Mouse (Mus musculus) 416B (cell line): ENCODE measurements around the gene Ghr.

Experiments used
- DNase-seq: peaks from one replicate; pipeline ENCODE4 v3.0.0; 2011; ENCODE audit warnings: low read depth

Gene Ghr

DNA sequence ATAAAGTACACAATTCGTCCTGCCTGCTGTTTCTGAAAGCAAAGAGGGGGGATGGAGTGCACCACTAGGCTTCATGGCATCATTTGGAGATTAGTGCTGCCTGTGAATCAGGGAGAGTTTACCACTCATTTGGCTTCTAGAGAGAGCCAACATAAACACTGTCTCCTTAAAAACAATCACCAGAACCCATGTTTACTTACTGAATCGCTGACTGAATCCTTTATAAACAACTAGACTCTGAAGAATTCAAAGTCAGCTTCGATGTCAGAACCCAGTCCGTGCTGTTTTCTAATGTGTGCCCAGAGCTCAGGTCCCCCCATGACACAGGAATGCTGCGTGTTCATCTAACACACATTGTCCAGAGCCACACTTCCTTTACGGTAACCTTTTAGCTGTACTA lies 201.9 kb downstream of the Ghr start:
- DNase-seq = no peak

GRCm38 (mm10) chr15:3368261-3368832 lies 214.9 kb downstream of the Ghr start:
- DNase-seq = no peak

- peak; percentile 60 for DNase-seq
Observed at GRCm38 (mm10) chr15:3356073-3356766, 227.1 kb downstream of the Ghr start.

DNA sequence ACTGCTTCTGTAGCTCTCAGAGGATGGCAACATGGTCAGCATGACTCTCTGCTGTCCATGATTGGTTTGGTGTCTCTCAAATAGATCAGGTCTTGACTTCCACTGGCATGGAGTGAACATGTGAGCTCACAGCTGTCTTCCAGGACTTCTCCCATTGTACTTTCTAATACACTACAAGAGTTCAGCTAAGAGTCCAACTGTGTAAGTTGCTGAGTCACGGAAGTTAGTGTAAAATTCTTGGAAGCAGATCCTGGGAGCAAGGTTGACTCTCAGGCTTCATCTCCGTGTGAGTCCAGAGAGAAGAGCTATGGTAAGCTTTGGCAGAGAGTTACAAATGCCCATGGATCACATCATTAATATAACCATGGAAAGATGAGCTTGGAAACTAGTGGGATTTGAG lies 229.6 kb downstream of the Ghr start:
- no peak for DNase-seq

DNA sequence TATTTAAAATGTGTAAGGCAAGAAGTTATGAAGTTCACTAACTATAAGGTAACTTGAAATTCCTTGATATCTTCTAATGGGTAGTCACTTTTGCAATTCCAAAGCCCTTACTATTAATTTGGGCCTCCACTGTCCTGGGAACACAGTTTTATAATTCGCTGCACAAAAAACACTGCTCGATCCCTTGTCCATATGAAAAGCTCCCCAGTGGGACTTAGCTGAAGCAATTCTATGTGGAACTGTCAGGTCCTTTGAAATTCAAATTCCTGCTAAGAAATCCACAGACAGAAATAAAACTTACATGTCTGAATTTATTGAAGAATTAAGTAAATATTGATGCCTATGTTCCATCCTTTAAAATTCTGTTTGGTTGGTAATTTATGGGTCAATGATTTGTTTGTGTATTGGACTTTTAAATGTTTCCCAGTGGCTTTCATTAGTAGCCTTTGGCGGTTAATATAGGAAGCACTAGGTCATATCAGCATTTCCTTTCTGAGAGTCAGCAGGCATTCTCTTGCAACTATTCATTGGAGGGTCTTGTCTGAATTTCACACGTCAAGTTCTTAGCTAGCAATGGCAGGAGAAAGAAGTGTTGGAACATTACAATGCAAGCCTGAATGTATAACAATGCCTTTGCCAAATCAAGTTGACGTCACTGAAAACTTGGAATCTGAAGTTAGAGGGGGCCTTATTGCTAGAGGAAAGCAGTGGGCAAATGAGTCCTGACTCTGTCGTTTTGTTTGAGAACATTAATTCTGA lies 233.8 kb downstream of the Ghr start:
- no peak for DNase-seq

DNA sequence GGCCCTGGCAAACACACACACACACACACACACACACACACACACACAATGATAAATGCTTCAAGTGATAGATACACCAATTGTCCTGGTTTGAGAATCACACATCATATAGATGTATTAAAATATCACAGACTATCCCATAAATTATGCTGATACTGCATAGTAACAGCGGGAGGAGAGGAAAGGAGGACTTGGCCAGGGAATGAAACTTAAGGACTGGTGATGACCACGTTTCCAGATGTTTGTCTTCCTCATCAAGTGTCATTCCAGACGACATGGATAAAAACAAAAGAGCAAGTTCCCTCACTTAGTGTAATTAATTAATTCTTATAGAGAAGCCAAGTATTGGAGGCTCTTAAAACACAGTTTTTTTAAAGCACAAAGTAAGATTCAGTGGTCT lies 236.6 kb downstream of the Ghr start:
- no peak for DNase-seq

DNA sequence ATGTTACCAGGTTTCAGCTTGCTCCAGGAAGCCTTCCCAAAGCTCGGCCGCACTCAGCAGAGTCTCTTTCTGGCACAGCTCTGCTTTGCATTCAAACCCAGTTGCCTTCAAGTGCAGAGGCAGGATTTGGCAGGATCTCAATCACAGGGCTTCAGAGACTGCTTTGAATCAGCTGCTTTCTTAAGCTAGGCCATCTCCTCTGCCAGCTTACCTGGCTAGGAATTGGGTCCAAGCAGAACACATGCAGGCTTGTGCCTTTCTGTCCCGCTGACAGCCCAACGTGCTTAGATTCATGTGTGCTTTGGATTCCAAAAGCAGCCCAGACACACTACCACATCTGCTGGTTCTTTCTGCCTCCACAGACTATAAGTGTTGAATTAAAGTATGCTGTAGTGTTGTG lies 238.7 kb downstream of the Ghr start:
- no peak for DNase-seq

DNA sequence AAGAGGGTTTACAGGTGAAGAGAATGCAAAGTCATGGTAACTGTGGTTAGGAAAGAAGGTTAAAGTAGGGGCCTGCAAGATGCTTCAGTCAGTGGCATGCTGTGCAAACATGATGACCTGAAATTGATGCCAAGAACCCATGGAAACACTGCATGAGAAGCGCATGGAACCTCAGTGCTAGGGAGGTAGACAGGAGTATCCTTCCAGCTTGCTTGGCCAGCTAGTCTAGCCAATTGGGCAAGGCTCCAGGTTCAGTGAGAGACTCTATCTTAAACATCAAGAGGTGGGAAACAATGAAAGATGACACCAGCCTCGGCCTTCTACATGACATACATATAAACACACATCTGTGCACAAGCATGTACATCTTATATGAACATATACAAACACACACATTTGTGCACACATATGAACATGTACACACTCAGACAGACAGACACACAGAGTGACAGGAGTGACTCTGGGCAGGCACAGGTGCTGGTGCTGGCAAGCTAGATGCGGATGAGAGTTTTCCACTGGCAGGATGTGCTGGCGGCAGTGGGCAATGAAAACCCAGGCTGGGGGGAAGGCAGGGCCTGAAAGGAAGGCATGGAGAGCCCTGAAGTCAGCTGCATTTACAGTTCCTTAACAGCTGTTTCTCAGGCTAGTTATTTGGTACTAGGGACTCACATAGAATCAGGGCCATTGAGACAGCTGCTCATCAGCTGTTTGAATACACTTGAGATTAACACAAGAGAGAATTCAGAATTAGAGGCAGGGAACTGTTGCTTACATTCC lies 241.3 kb downstream of the Ghr start:
- no peak for DNase-seq

- DNase-seq = no peak
Observed at GRCm38 (mm10) chr15:3339847-3340246, 243.4 kb downstream of the Ghr start.

- DNase-seq = no peak
Observed at GRCm38 (mm10) chr15:3332517-3332916, 250.8 kb downstream of the Ghr start.

GRCm38 (mm10) chr15:3331813-3332212 lies 251.5 kb downstream of the Ghr start:
- no peak for DNase-seq

GRCm38 (mm10) chr15:3330291-3330690 lies 253.0 kb downstream of the Ghr start:
- DNase-seq = no peak

DNA sequence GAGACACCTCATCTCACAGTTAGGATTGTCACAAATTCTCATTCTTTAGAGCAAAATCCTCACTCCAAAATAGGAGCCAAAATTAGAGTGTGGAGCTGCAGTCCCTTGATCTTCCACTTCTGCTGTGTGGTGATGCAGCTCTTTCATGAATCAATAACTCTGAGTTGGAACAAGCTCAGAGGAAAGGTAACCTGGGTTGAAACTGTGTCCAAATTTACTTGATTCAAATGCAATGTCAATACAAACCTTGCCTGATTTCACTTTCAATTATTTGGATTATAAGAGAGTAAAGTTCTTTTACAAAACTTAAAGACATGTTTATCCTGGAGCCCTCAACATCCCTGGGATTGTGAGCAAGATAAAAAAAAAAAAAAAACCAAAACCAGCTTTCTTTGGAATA lies 260.3 kb downstream of the Ghr start:
- no peak for DNase-seq

GRCm38 (mm10) chr15:3319929-3320328 lies 263.4 kb downstream of the Ghr start:
- no peak for DNase-seq

GRCm38 (mm10) chr15:3316617-3317016 lies 266.7 kb downstream of the Ghr start:
- no peak for DNase-seq

- no peak for DNase-seq
Observed at GRCm38 (mm10) chr15:3312937-3313336, 270.4 kb downstream of the Ghr start.

DNA sequence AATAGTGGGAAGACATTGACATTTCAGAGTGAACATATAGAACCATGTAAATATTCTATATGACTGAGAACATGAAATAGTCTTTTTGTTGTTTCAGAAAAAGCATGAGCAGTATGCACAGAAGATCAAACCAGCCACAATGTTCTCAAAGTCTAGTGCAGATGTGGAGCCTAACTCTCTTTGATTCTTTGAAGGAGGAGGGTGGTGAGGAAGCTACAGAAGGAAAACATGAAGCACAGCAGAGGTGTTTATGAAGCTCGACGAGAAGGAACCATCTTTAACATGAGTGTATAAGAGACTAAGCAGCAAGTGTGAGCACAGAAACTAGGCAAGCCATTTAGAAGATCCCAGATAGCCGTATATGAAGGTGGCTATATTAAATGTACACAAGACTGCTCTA lies 273.4 kb downstream of the Ghr start:
- no peak for DNase-seq

GRCm38 (mm10) chr15:3303426-3303825 lies 279.9 kb downstream of the Ghr start, which contains the start of gene Ccdc152:
TSS of gene Ccdc152 (minus strand) at chr15:3303526.
- DNase-seq = no peak

GRCm38 (mm10) chr15:3300361-3301100 lies 282.8 kb downstream of the Ghr start:
- DNase-seq = no peak

GRCm38 (mm10) chr15:3297615-3298014 lies 285.7 kb downstream of the Ghr start:
- DNase-seq = no peak

GRCm38 (mm10) chr15:3295986-3296385 lies 287.3 kb downstream of the Ghr start:
- peak; percentile 11 for DNase-seq

DNA sequence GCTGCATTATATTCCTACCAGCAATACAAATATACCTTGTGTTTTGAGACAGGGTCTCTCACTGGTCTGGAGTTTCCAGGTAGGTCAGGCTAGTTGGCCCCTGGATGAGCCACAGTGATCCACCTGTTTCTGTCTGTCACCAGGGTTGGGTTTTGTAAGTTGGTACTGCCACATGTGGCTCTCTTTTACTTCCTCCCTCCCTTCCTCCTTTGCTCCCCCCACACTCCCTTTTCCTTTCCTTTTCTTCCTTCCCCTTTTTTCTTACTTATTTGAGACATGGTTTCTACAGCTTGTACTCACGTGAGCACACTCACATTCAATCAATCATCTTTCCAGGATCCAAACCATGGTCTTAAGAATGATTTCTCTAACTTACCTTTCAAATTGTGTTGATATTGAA lies 289.8 kb downstream of the Ghr start:
- DNase-seq = no peak
